Mouse (Mus musculus) liver, embryonic 13.5 days (tissue): ENCODE results near the gene Txnrd2. TPM values are rescaled to one million over a fixed set of nuclear protein-coding genes. Genes with fewer than 3 reads are reported as not detected.

ENCODE experiments used
- ATAC-seq: fragments of 200-750 bp; cut with Nextera tagmentation; 2 replicates; pipeline ENCODE4 v1.8.0; 2017; ENCODE audit warnings: low read depth, mild to moderate bottlenecking, moderate number of reproducible peaks, moderate library complexity
- DNase-seq: peaks from one replicate; pipeline ENCODE4 v3.0.0; 2022
- H3K27ac ChIP-seq: fragments of 300-500 bp; sonication (generic); 2 replicates; pipeline ENCODE4 v1.5.1; 2015; ENCODE audit warnings: moderate library complexity, mild to moderate bottlenecking, inconsistent platforms
- H3K27me3 ChIP-seq: fragments of 300-500 bp; sonication (generic); 2 replicates; pipeline ENCODE4 v1.6.1; 2015; ENCODE audit warnings: mild to moderate bottlenecking, inconsistent platforms
- H3K36me3 ChIP-seq: fragments of 300-500 bp; sonication (generic); 2 replicates; pipeline ENCODE4 v1.6.1; 2015; ENCODE audit warnings: mild to moderate bottlenecking, inconsistent platforms
- H3K4me1 ChIP-seq: fragments of 300-500 bp; sonication (generic); replicated peaks from 2 replicates; pipeline ENCODE4 v1.6.1; 2015; ENCODE audit warnings: inconsistent platforms
- H3K4me2 ChIP-seq: fragments of 300-500 bp; sonication (generic); 2 replicates; pipeline ENCODE4 v1.6.1; 2015; ENCODE audit warnings: inconsistent platforms, mild to moderate bottlenecking, moderate library complexity
- H3K4me3 ChIP-seq: fragments of 300-500 bp; sonication (generic); replicated peaks from 2 replicates; pipeline ENCODE4 v1.5.1; 2015; ENCODE audit warnings: mild to moderate bottlenecking, inconsistent platforms
- H3K9ac ChIP-seq: fragments of 300-500 bp; sonication (generic); 2 replicates; pipeline ENCODE4 v1.6.1; 2015; ENCODE audit warnings: mild to moderate bottlenecking, inconsistent platforms
- H3K9me3 ChIP-seq: fragments of 300-500 bp; sonication (generic); replicated peaks from 2 replicates; pipeline ENCODE4 v1.6.1; 2016; ENCODE audit warnings: inconsistent platforms
- WGBS: fragments of 180-500 bp; shearing (Covaris S2); methylation state at CpG from one replicate; pipeline ENCODE4 v1.1.7; 2015; ENCODE audit not compliant: insufficient replicate concordance; 5-methylcytosine and 5-hydroxymethylcytosine counted together
- polyA plus RNA-seq: library from polyadenylated mRNA; unstranded; fragments of >200 nt; fragmentation: Nextera tagmentation; extraction: Ambion mirVana; gene quantifications from 2 replicates; pipeline ENCODE4 v1.2.1, GENCODE M21; 2015

The Txnrd2 gene
- polyA plus RNA-seq, 1 experiment from 2014 or later = 112 TPM

DNA sequence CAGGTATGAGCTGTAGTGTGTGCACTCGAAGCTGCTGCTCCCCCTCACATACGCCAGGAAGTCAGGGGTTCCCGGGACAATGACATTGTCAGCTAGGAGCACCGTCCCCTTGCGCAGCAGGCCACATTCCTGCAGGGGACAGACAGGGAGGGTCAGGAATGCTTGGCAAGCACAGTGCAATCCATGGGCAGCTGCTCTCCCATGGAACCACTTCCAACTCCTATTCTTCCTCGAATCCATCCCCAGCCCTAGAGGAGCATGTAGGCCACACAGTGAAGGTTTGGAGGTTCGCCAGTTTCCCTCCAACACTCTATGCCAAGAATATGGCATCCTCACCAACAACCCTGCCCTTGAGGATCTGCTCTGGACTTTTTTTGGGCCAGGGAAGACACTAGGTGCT, 18.3 kb upstream of the Txnrd2 start:
- Histone ChIP-seq H3K4me3 (no peak overlapping the region), H3K9me3 (no peaks in the 10 kb centered on the region), H3K4me2 (no peak overlapping the region), H3K27me3 (no peaks in the 10 kb centered on the region), H3K9ac (no peak overlapping the region), H3K27ac (peak overlapping the region; percentile 12; the same call in 1 of the 2 replicates), H3K4me1 (peaks cover 28% of the 10 kb centered on the region), H3K36me3 (peaks cover 71% of the 10 kb centered on the region)
- DNase-seq = no peak
- ATAC-seq = no peak
- 84% methylated on average over 7 of the region's 7 CpGs for WGBS

DNA sequence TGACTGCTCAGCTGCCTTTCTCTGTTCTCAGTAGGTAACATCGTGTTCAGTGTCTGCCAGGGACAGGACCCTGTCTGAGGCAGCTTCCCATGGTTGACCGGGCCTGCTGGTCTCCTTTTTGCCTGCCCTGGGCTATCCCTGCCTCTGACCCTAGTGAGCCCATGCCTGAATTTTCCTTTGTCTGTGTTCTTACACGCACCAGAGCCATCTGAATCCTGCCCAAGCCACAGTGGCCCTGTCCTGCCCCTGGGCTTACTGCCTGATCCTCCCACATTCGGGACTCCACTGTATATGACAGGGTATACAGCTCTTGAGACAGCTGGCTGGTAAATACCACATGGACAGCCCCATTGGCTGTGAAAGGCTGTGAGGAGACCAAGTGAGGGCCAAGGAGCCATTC, 16.4 kb upstream of the Txnrd2 start:
- no peak overlapping the region for H3K4me3 ChIP-seq
- peaks cover 41% of the 10 kb centered on the region for H3K4me1 ChIP-seq
- no peak for DNase-seq
- no peak overlapping the region for H3K9ac ChIP-seq
- H3K9me3 ChIP-seq = no peaks in the 10 kb centered on the region
- no peaks in the 10 kb centered on the region for H3K27me3 ChIP-seq
- 85% methylated on average over 4 of the region's 4 CpGs for WGBS
- ATAC-seq = no peak
- peaks cover 81% of the 10 kb centered on the region for H3K36me3 ChIP-seq
- H3K27ac ChIP-seq = peak overlapping the region; percentile 25
- no peak overlapping the region for H3K4me2 ChIP-seq

DNA sequence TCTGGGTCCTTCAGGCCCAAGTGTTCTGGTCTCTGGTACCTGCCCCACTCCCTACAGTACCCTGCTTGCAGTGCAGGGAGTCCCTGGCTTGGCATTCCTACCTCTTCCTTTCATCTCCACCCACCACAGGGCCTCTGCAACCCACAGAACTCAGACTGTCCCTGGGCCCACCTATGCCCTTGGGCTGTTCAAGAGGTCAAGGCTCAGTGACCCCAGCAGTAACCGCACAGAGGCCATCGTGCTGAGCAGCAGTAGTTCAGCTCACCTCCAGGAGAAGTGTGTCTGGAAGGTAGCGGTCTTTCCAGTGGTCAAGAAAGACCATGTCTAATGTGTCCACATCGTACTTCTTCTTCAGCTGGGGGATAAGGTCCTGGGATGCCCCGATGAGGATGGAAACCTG, 15.8 kb upstream of the Txnrd2 start:
- WGBS = 86% methylated on average over 5 of the region's 5 CpGs
- no peak overlapping the region for H3K27ac ChIP-seq
- H3K4me1 ChIP-seq = peaks cover 40% of the 10 kb centered on the region
- H3K9me3 ChIP-seq = no peaks in the 10 kb centered on the region
- ATAC-seq = no peak
- no peak for DNase-seq
- peaks cover 84% of the 10 kb centered on the region for H3K36me3 ChIP-seq
- H3K9ac ChIP-seq = peak overlapping the region; percentile 2; the same call in 1 of the 2 replicates
- no peak overlapping the region for H3K4me2 ChIP-seq
- no peaks in the 10 kb centered on the region for H3K27me3 ChIP-seq
- H3K4me3 ChIP-seq = no peak overlapping the region

DNA sequence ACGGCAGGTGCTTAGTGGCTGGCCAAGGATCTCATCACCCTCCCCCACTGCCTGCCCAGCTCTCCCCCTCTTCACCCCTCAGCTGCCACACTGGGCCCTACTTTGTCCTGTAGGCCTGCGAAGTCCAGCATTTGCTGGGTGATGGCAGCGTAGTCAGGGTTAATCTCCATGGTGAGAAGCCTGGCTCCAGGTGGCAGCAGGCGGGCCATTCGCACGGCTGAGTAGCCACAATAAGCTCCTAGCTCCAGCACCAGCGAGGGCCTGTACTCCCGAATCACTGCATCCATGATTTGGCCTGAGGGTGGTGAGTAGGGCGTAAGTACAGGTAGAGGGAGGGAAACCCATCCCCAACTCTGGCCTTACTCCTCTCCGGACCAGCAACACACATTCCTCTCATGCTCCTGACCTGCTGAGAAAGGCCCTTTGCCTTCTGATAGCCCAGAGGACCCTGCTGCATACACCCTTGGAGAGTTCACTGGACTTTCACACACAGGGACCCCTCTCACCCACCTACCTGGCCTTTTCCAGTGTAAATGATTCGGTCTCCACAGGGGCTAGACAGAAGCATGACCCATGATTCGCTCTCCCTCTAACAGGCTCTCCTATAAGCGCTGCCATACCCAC, 15.0 kb upstream of the Txnrd2 start:
- Histone ChIP-seq H3K27ac (no peak overlapping the region), H3K4me3 (no peak overlapping the region), H3K4me2 (no peak overlapping the region), H3K9ac (no peak overlapping the region), H3K27me3 (no peaks in the 10 kb centered on the region), H3K9me3 (no peaks in the 10 kb centered on the region), H3K36me3 (peaks cover 88% of the 10 kb centered on the region), H3K4me1 (peaks cover 40% of the 10 kb centered on the region)
- no peak for DNase-seq
- 91% methylated on average over 13 of the region's 13 CpGs for WGBS
- no peak for ATAC-seq

DNA sequence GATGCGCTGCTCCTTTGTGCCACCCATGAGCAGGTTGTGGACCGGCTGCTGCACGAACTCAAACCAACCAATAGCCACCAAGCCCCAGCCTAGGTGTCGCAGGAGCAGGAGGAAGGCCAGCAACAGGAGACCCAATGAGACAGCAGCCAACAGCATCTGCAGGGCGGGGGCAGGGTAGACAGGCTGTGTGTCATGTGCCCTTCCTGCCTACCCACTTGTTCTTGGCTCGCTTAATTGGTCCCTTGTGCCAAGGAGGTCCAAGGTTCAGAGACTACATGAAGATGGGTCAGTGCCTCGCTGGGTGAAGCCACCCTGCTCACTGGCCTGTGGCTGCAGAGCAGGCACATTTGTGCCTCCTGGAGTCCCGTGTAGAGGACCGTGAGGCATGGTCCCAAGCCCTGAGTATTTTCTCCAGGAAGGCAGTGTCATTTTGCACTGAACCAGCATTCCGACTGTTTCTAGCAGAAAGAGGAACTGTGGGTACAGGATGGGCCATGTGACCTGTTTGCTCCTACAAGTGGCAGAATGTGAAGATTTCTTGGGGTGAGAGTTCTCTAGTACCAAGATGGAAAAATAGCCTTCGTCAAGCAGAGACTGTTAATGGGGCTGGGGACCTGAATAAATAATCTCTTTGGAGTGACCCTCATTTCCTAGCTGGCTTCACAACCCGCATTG, 14.2 kb upstream of the Txnrd2 start:
- 79% methylated on average over 12 of the region's 12 CpGs for WGBS
- no peak overlapping the region for H3K4me2 ChIP-seq
- no peaks in the 10 kb centered on the region for H3K9me3 ChIP-seq
- no peak for DNase-seq
- peaks cover 94% of the 10 kb centered on the region for H3K36me3 ChIP-seq
- H3K4me1 ChIP-seq = peaks cover 43% of the 10 kb centered on the region
- H3K9ac ChIP-seq = no peak overlapping the region
- peak overlapping the region; percentile 49; the same call in 1 of the 2 replicates for H3K27ac ChIP-seq
- no peak for ATAC-seq
- H3K27me3 ChIP-seq = no peaks in the 10 kb centered on the region
- no peak overlapping the region for H3K4me3 ChIP-seq

DNA sequence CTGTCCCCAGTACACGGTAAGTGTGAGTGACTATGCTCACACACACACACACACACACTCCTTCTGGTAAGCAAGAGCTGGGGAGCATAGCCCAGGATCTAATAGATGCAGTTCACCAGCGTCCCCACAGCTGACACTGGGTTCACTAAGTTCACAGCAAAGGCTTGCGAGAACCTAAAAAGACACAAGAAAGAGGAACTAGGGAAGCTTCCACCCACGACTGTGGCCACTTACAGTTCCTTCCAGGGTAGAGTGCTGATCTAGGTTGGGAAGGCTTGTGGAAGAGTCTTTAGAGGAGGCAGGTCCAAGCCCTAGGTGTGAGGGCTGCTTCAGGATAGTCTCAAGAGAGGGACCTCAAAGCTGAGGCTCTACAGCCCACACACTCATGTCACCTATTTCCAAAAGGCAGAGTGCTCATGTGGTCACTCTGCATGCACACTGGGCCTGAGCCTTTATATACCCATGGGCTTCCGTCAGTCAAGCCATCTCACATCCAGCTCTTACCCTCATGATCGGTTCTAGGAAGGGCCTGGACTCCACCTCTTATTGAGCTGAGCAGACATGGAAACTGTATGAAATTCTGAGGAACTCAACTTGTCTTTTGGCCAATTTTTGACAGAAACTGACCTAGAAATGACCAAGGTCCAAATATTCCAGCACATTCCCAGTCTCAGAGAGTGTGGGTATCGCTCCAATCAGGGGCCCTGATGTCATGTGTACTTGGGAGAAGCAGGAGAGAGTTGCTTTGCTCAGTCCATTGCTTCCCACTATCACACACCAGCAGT, 13.0 kb upstream of the Txnrd2 start:
- Histone ChIP-seq H3K36me3 (peaks cover 92% of the 10 kb centered on the region), H3K27me3 (no peaks in the 10 kb centered on the region), H3K9ac (no peak overlapping the region), H3K4me2 (no peak overlapping the region), H3K4me3 (no peak overlapping the region), H3K27ac (peak overlapping the region; percentile 49), H3K9me3 (no peaks in the 10 kb centered on the region), H3K4me1 (peaks cover 51% of the 10 kb centered on the region)
- WGBS = 74% methylated on average over 7 of the region's 7 CpGs
- ATAC-seq (no peak), DNase-seq (no peak)

DNA sequence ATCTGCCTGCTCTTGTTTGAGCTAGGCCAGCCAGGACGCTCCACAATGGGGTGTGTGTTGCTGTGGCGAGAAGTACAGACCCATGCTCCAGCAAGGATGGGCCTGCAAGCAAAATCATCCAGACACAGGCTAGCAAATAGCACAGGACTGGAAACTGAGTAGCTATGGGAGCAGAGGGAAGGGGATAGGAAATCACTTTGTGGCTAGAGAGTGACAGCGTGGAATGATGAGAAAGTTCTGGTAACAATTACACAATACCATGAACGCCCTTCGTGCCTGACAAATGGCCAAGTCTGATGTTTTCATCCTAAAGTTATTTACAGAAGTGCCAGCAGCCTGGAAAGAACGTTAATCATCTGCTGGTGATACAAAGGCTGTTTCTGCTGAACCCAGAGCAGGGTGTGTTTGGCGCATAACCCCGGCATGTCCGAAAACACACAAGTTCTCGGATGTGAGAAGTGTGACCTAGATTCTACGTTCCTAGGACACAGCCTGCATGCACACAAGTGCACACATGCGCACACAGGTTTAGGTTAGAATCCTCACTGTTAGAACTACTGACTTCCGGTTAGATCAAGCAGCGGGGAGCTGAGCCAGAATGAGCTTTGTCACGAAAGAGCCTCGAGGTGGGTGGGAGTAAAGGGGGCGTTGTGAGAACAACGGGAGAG, 10.0 kb upstream of the Txnrd2 start:
- H3K4me2 ChIP-seq = no peak overlapping the region
- no peak overlapping the region for H3K9ac ChIP-seq
- H3K27ac ChIP-seq = peak overlapping the region; percentile 35
- no peaks in the 10 kb centered on the region for H3K9me3 ChIP-seq
- peaks cover 80% of the 10 kb centered on the region for H3K36me3 ChIP-seq
- peaks cover 81% of the 10 kb centered on the region for H3K4me1 ChIP-seq
- no peaks in the 10 kb centered on the region for H3K27me3 ChIP-seq
- ATAC-seq (no peak), DNase-seq (no peak)
- WGBS = 78% methylated on average over 18 of the region's 18 CpGs
- no peak overlapping the region for H3K4me3 ChIP-seq

DNA sequence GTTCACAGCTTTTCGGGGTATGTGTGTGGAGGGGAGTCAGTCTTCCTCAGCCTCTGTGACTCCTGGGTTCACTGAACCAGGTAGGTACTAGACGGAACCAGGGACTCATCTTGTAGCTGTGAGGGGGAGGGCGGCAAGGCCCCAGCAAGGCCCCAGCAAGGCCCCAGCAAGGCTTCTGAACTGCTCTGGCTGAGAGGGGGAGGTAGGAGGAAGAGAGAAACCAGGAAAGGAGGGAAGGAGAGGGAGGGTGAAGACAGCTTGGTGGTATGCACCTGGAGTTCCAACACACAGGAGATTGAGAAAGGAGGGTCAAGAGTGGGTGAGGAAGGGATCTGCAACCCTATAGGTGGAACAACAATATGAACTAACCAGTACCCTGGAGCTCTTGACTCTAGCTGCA, 9.3 kb upstream of the Txnrd2 start:
- Histone ChIP-seq H3K36me3 (peaks cover 79% of the 10 kb centered on the region), H3K27me3 (no peaks in the 10 kb centered on the region), H3K9ac (no peak overlapping the region), H3K27ac (peak overlapping the region; percentile 35; the same call in 1 of the 2 replicates), H3K9me3 (no peaks in the 10 kb centered on the region), H3K4me2 (no peak overlapping the region), H3K4me1 (peaks cover 81% of the 10 kb centered on the region), H3K4me3 (no peak overlapping the region)
- no peak for DNase-seq
- ATAC-seq = no peak
- WGBS = 79% methylated on average over 3 of the region's 3 CpGs

DNA sequence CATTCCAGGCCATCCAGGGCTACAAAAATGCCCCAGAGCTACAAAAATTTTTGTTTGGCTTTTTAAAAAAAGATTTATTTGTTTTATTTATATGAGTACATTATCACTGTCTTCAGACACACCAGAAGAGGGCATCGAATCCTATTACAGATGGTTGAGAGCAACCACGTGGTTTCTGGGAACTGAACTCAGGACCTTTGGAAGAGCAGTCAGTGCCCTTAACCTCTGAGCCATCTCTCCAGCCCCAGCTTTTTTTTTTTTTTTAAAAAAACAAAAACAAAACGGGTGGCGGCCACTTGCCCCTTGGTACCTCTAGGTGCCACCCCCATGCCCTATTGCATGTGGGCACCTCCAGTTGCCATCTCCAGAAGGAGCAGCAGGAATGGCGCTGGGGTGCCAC, 8.7 kb upstream of the Txnrd2 start:
- Histone ChIP-seq H3K36me3 (peaks cover 79% of the 10 kb centered on the region), H3K4me3 (no peak overlapping the region), H3K4me2 (no peak overlapping the region), H3K9me3 (no peaks in the 10 kb centered on the region), H3K9ac (0 out of 2 replicates have a peak overlapping the region, but pooled peaks have one; percentile 65), H3K27ac (peak overlapping the region; percentile 86), H3K4me1 (peaks cover 83% of the 10 kb centered on the region), H3K27me3 (no peaks in the 10 kb centered on the region)
- no peak for DNase-seq
- WGBS = 83% methylated on average over 5 of the region's 5 CpGs
- no peak for ATAC-seq

DNA sequence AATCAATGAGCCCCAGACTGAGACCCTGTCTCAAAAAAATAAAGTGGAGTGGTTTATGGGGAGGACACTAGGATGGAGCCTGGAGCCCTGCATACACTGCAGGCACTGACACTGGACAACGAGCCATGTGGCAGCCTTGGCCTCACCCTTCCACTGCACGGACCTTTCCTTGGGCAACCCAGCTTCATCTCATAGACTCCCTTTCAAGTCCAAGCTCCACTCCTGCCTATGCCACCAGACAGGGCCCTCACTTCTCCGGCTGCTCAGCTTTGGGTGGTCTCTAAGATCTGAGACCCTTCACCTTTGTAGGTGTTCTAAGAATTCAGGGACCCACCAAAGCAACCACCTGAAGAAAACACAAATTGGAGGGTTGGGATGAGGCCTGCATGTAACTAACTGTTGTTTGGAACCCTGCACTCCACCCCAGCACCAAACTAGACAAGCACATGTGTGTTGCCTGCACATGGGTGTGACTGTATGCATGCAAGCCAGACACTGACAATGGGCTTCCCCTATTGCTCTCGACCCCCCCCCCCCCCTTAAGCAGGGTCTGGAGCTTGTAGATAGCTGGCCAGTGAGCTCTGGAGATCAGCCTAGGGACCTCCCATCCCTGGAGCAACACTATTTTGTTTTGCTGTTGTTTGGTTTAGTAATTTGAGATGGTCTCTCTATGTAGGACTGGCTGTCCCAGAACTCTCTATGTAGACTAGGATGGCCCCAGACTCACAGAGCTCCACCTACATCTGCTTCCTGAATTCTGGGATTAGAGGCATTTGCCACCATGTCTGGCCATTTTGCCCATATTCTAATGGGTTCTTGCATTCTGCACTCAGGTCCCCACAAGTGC, 7.2 kb upstream of the Txnrd2 start:
- Histone ChIP-seq H3K9me3 (no peaks in the 10 kb centered on the region), H3K4me1 (peaks cover 78% of the 10 kb centered on the region), H3K27me3 (no peaks in the 10 kb centered on the region), H3K4me3 (peak overlapping the region; percentile 16), H3K27ac (peak overlapping the region; percentile 86), H3K4me2 (peak overlapping the region; percentile 55), H3K9ac (peak overlapping the region; percentile 65), H3K36me3 (peaks cover 78% of the 10 kb centered on the region)
- 58% methylated on average over 4 of the region's 4 CpGs for WGBS
- ATAC-seq (peak; percentile 79), DNase-seq (no peak)
